Mouse (Mus musculus) heart, adult 2 months (tissue): Measurements from ENCODE around the gene Zfp985. TPM values are rescaled to one million over a fixed set of nuclear protein-coding genes. Genes with fewer than 3 reads are reported as not detected.
"Not testable (repeated sequence)": the region's sequence is repeated elsewhere in the genome, so short reads cannot be mapped to it uniquely, and the experiment has no call there.

Experiments used
- DNase-seq, 2 experiments: peaks; one replicate each; pipeline ENCODE4 v3.0.0; 2021
- H3K27ac ChIP-seq: fragments of 200-600 bp; 2 replicates; pipeline ENCODE4 v1.8.1; 2022
- H3K27me3 ChIP-seq: fragments of 200-500 bp; 2 replicates; pipeline ENCODE4 v1.6.1; 2012; ENCODE audit warnings: mild to moderate bottlenecking, low read length, inconsistent platforms, mixed read lengths; ENCODE audit not compliant: control insufficient read depth, insufficient read depth
- H3K36me3 ChIP-seq: fragments of 200-500 bp; 2 replicates; pipeline ENCODE4 v1.6.1; 2012; ENCODE audit warnings: low read length, inconsistent platforms; ENCODE audit not compliant: control insufficient read depth, insufficient read depth
- H3K4me1 ChIP-seq: fragments of 200-500 bp; 2 replicates; pipeline ENCODE4 v1.6.1; 2011; ENCODE audit warnings: low read length; ENCODE audit not compliant: control insufficient read depth, insufficient read depth
- H3K4me3 ChIP-seq: fragments of 200-600 bp; 2 replicates; pipeline ENCODE4 v1.8.1; 2022
- H3K79me2 ChIP-seq: fragments of 200-500 bp; replicated peaks from 2 replicates; pipeline ENCODE4 v1.6.1; 2012; ENCODE audit warnings: mild to moderate bottlenecking, inconsistent platforms, low read length, moderate library complexity, mixed read lengths; ENCODE audit not compliant: control insufficient read depth, insufficient read depth
- H3K9ac ChIP-seq: fragments of 200-500 bp; 2 replicates; pipeline ENCODE4 v1.6.1; 2012; ENCODE audit warnings: low read depth, mild to moderate bottlenecking, control low read depth, inconsistent platforms, low read length, mixed read lengths
- CTCF ChIP-seq: fragments of 200-600 bp; IDR thresholded peaks from 2 replicates; pipeline ENCODE4 v1.8.1; 2022; ENCODE audit warnings: antibody characterized with exemption, mild to moderate bottlenecking, moderate library complexity
- EP300 ChIP-seq: fragments of 200-500 bp; IDR thresholded peaks from 2 replicates; pipeline ENCODE4 v1.6.1; 2011; ENCODE audit warnings: low read depth, low read length, control low read depth; ENCODE audit not compliant: insufficient read depth
- POLR2A ChIP-seq: fragments of 200-500 bp; IDR thresholded peaks from 2 replicates; pipeline ENCODE4 v1.6.1; 2011; ENCODE audit warnings: mild to moderate bottlenecking, low read depth, low read length, control low read depth; ENCODE audit not compliant: insufficient read depth
- WGBS: fragments of 180-500 bp; shearing (Covaris S2); methylation state at CpG from one replicate; pipeline ENCODE4 v1.1.7; 2018; 5-methylcytosine and 5-hydroxymethylcytosine counted together
- intact Hi-C: fragments of 180-260 bp; cut with DNase I; formaldehyde crosslinking; loops from one replicate; pipeline ENCODE4 v1.15.1; 2025
- long read RNA-seq: library from polyadenylated mRNA; stranded (forward); transcript quantifications from one replicate; pipeline ENCODE4 v2.0.0, GENCODE M21; 2021
- polyA plus RNA-seq: library from polyadenylated mRNA; depleted of rRNA; stranded (reverse); fragments of >200 nt; gene quantifications from 2 replicates; pipeline ENCODE4 v1.2.3, GENCODE M21; 2012; rRNA removed
- total RNA-seq, 2 experiments: library from RNA; stranded (reverse); gene quantifications; 2 replicates each; pipeline ENCODE4 v1.2.3; 2021

The Zfp985 gene
- total RNA-seq (under 1 TPM; 0.25 to 0.31 TPM), polyA plus RNA-seq (0.35 and 1.0 TPM in 2 replicates)
- long read RNA-seq, result 0 reads

DNA sequence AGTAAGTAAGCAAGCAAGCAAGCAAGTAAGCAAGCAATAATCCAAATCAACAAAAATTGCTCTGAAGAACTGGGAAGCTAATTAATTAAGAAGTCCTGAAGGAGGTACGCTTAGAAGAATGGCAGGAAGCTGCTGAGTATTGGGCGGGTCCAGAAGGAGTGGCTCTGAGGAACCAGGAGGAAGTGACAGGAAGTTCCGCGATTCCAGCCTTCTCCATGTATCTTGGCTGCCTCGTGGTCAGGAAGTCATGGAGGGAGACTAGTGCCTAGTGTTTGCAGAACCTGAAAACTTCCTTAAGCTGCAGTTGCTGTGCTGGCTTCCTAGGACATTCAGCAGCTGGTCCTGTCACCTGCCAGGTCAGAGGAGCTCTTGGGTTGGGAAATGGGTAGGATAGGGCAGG lies at the start of gene Zfp985:
Gene Zfp985 (plus strand): TSS at position 207 of the 400 bp plus-strand sequence.
- peak; percentile 35; the same call in 1 of the 2 replicates for TF ChIP-seq EP300
- H3K4me1 ChIP-seq, intact Hi-C loops, H3K36me3 ChIP-seq, H3K27me3 ChIP-seq, H3K79me2 ChIP-seq, H3K4me3 ChIP-seq, H3K9ac ChIP-seq: not testable (repeated sequence)
- 48% methylated on average over 5 of the region's 5 CpGs for WGBS
- H3K27ac ChIP-seq, result peak within 1 kb of the TSS; percentile 4; the same call in 1 of the 2 replicates
- DNase-seq, result peak in 1 of 2 experiments; percentile 27

DNA sequence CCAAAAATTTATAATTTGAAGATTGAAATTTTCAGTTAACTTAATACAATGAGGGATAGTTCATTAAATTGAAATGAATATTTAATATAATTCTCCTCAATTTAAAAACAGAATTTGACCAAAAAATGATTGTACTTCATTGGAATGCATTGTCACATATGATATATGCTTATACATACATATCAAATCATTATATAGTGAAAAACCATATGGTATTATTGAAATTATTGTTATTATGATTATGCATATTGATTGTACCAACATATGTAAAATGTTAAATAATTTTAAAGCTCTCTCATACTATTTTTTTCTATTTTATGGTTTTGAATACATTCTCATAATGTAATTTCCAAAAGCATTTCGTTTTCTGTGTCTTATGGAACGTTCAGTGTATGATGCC lies 43.9 kb upstream of the Zfp985 start:
- no peaks in the 10 kb centered on the region; the same call in 1 of the 2 replicates for H3K36me3 ChIP-seq
- no peak for TF ChIP-seq CTCF
- TF ChIP-seq POLR2A, result no peak
- no peak for TF ChIP-seq EP300
- WGBS, result 71% methylated on average over 2 of the region's 2 CpGs
- intact Hi-C loops, result no loop called here
- H3K4me3 ChIP-seq, result no peak overlapping the region
- no peaks in the 10 kb centered on the region for H3K27me3 ChIP-seq
- no peak overlapping the region for H3K27ac ChIP-seq
- H3K9ac ChIP-seq, result no peak overlapping the region
- no peak for DNase-seq
- no peaks in the 10 kb centered on the region for H3K4me1 ChIP-seq
- no peaks in the 10 kb centered on the region for H3K79me2 ChIP-seq

DNA sequence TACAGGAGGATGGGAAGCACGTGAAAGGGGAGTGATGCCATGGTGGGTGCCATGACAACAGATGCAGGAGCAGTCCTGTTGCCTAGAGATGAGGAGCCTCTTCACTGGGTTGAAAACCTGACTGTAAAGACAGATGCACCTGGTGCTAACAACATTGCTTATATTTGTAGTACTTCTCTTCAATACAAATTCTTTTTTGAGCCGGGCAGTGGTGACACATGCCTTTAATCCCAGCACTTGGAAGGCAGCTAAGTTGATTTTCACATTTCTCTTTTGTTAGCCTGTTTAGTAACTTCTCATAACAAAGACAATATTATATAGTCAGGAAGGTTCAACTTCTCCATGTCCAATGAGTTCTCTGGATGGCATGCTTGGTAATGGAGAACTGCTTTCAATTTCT lies 34.1 kb upstream of the Zfp985 start:
- H3K79me2 ChIP-seq, result peaks cover 3% of the 10 kb centered on the region; the same call in 1 of the 2 replicates
- H3K9ac ChIP-seq, result no peak overlapping the region
- intact Hi-C loops, result loop anchor here (5.0 kb wide), 1 partner anchor 68 kb away; no protein-coding TSS in a partner anchor
- TF ChIP-seq POLR2A (no peak), EP300 (no peak), CTCF (no peak)
- H3K4me3 ChIP-seq, result no peak overlapping the region
- no peak overlapping the region for H3K27ac ChIP-seq
- H3K27me3 ChIP-seq, result peaks cover 3% of the 10 kb centered on the region; the same call in 1 of the 2 replicates
- 58% methylated on average over 2 of the region's 2 CpGs for WGBS
- no peak for DNase-seq
- no peaks in the 10 kb centered on the region for H3K4me1 ChIP-seq
- H3K36me3 ChIP-seq, result no peaks in the 10 kb centered on the region

DNA sequence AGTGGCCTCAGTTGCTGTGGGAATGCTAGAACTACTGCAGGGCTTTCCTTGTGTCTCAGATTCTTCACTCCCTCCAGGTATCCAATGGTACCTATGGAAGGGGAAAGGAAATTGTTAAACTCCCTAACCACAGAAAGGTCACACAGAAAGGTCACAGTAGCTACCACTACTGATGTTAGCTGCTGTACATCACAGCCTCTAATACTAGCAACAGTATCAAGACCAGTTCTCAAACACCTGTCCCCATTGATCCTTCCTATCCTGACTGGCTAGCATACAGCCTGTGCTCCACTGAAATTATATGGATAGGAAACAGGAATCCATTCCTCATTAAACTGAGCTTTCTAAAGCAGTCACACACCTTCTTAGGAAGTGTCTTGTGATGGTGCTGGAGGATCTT lies 33.0 kb upstream of the Zfp985 start:
- no peaks in the 10 kb centered on the region for H3K4me1 ChIP-seq
- no peak for DNase-seq
- H3K27me3 ChIP-seq, result peaks cover 3% of the 10 kb centered on the region; the same call in 1 of the 2 replicates
- TF ChIP-seq EP300, result no peak
- no peak overlapping the region for H3K27ac ChIP-seq
- H3K9ac ChIP-seq, result no peak overlapping the region; the same call in 1 of the 2 replicates
- no peaks in the 10 kb centered on the region for H3K36me3 ChIP-seq
- intact Hi-C loops, result no loop called here
- H3K79me2 ChIP-seq, result peaks cover 3% of the 10 kb centered on the region; the same call in 1 of the 2 replicates
- H3K4me3 ChIP-seq, result no peak overlapping the region

DNA sequence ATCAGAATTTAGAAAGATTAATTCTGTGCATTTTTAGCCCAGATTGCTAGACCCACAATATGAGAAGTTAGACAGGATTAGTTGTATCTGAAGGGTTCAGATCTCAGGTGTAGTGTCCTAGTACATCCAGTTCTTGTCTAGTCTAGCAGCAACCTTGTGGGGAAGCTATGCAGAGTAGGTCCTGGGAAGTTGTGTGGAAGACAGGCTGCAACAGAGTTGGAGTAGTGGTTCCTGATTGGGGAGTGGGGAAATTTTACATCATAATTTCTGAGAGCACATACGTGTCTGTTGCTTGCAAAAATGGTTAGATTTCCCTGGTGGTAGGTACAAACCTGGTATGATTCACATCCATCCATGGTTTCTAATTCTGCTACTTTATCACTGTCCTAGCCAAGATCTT lies 28.0 kb upstream of the Zfp985 start:
- intact Hi-C loops, result no loop called here
- no peak overlapping the region for H3K27ac ChIP-seq
- H3K27me3 ChIP-seq, result peaks cover 3% of the 10 kb centered on the region; the same call in 1 of the 2 replicates
- no peaks in the 10 kb centered on the region for H3K36me3 ChIP-seq
- 75% methylated on average over 1 of the region's 1 CpGs for WGBS
- no peak overlapping the region for H3K4me3 ChIP-seq
- no peak overlapping the region for H3K9ac ChIP-seq
- H3K4me1 ChIP-seq, result no peaks in the 10 kb centered on the region
- H3K79me2 ChIP-seq, result peaks cover 3% of the 10 kb centered on the region; the same call in 1 of the 2 replicates
- no peak for TF ChIP-seq EP300
- no peak for TF ChIP-seq POLR2A
- TF ChIP-seq CTCF, result no peak
- no peak for DNase-seq

DNA sequence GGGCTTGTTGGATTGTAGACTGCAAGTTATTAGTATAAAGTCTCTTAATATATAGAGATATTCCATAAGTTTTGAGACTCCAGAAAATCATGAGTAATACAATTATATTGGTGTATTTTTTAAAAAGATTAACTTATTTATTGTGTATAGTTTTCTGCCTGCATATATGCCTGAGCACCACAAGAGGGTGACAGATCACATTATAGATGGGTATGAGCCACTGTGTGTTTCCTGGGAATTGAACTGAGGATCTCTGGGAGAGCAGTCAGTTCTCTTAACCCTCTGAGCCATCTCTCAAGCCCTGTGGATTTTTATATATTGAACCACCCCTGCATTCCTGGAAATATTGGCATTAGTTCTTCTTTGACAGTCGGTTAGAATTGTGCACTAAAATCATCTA lies 22.7 kb upstream of the Zfp985 start:
- TF ChIP-seq CTCF, result peak; percentile 30
- no peak for TF ChIP-seq EP300
- TF ChIP-seq POLR2A, result no peak
- 78% methylated on average over 1 of the region's 1 CpGs for WGBS
- H3K9ac ChIP-seq, result no peak overlapping the region
- H3K79me2 ChIP-seq, result no peaks in the 10 kb centered on the region
- no peaks in the 10 kb centered on the region for H3K27me3 ChIP-seq
- no peaks in the 10 kb centered on the region for H3K4me1 ChIP-seq
- H3K27ac ChIP-seq, result no peak overlapping the region
- no peaks in the 10 kb centered on the region for H3K36me3 ChIP-seq
- intact Hi-C loops, result no loop called here
- H3K4me3 ChIP-seq, result no peak overlapping the region
- no peak for DNase-seq

DNA sequence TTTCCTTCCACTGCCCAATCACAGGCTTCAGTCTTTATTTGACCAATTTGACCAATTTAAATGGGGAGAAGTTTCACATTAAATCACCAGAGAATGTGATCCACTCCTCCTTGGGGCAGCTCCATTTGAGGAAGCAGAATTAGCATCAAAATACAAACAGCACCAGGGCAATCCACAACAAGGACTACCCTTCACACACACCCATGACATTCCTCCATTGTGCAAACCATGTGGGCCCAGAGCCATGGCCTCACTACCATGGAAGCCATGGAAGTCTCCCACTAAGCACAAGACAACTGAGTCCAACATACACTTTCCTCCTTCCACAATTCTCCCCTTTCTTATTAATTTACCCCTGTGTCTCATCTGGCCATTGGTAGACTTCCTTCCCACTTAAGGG lies 17.2 kb upstream of the Zfp985 start:
- H3K36me3 ChIP-seq, H3K4me3 ChIP-seq, H3K9ac ChIP-seq, DNase-seq, H3K27me3 ChIP-seq, H3K27ac ChIP-seq, H3K79me2 ChIP-seq, H3K4me1 ChIP-seq, intact Hi-C loops: not testable (repeated sequence)
